Mouse (Mus musculus): ENCODE results near the gene Trim2. TPM values are rescaled to one million over a fixed set of nuclear protein-coding genes. Genes with fewer than 3 reads are reported as not detected.

Gene Trim2
- total and polyA plus RNA-seq, 2 experiments from 2014 or later: 149 to 291 TPM

DNA sequence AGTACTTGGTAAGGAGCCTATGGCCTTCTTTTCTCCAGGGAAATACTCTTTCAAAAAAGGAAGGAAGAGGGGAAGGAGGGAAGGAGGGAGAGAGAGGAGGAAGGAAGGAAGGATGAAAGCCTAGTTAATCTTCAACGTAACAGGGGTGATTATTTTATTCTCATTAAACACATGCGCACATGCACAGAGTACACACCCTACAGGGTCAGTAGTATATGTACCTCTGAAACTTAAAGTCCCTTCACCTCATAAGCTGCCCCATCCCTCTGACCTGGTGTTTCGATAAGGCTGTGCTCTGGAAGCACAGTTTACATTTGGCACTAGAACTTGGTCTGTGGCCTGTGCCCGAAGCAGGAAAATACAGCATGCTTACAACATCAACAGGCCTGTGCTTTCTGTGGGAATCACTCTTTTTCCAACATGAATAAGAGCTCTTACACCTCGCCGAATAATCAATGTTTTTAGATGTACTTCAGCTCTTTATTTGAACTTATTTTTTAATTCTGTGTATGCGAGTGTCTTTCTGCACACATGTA, 95.3 kb downstream of the Trim2 start:
- no peak overlapping the region for H3K27ac ChIP-seq (ENCODE audit: low read depth, low read length)
- H3K9me3 ChIP-seq (ENCODE audit: low read length): no peaks in the 10 kb centered on the region
- DNase-seq (ENCODE audit: low spot score) (no peak), ATAC-seq (ENCODE audit: low FRiP score) (no peak)
- TF ChIP-seq CTCF (IDR thresholded peaks at IDR 0.05): no peak
- H3K4me3 ChIP-seq (ENCODE audit: low read depth, low read length): no peak overlapping the region
- no peaks in the 10 kb centered on the region for H3K27me3 ChIP-seq (ENCODE audit: insufficient read depth, low read length)
- 80% methylated on average over 7 of the region's 7 CpGs for WGBS
- no peak overlapping the region for H3K9ac ChIP-seq (replicated peaks; ENCODE audit: low read length, poor library complexity, severe bottlenecking)
- no peak overlapping the region for H3K4me2 ChIP-seq (ENCODE audit: low read depth, low read length, poor library complexity, severe bottlenecking)
- peaks cover 13% of the 10 kb centered on the region; the same call in 1 of the 2 replicates for H3K4me1 ChIP-seq (ENCODE audit: insufficient read depth, low read length)
- peaks cover 8% of the 10 kb centered on the region for H3K36me3 ChIP-seq (ENCODE audit: insufficient read depth, low read length)

DNA sequence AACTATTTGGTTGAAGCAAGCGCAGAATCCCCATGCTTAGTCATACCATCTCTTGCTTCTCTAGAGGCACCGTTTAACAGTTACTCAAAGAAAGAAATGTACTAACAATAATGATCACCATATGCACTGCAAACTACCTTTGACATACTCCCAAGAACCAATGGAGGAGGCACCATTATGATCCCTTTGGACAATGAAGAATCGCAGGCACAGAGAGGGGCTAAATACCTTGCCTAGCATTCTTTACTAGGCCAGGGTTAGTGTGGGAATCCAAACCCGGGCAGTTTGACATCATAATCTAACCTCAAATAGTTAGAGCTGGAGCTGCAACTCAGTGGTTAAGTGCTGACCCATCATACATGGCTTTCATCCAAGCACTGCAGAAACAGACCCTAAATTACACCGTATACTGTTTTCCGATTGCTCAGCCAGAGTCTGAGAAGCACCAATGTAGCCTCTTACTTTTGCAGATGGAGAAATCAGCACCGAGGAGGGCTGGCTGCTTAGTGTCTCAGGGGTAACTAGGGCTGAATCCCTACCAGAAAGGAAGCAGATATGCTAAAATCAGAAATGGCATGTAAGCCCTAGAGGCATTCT, 97.7 kb downstream of the Trim2 start:
- no peaks in the 10 kb centered on the region for H3K4me1 ChIP-seq (ENCODE audit: insufficient read depth, low read length)
- H3K9ac ChIP-seq (replicated peaks; ENCODE audit: low read length, poor library complexity, severe bottlenecking): no peak overlapping the region
- H3K4me2 ChIP-seq (ENCODE audit: low read depth, low read length, poor library complexity, severe bottlenecking): no peak overlapping the region
- WGBS: 84% methylated on average over 7 of the region's 7 CpGs
- H3K9me3 ChIP-seq (ENCODE audit: low read length): no peaks in the 10 kb centered on the region
- no peak for ATAC-seq (ENCODE audit: low FRiP score)
- no peaks in the 10 kb centered on the region for H3K27me3 ChIP-seq (ENCODE audit: insufficient read depth, low read length)
- no peak overlapping the region for H3K4me3 ChIP-seq (ENCODE audit: low read depth, low read length)
- peaks cover 15% of the 10 kb centered on the region for H3K36me3 ChIP-seq (ENCODE audit: insufficient read depth, low read length)
- no peak for TF ChIP-seq CTCF (IDR thresholded peaks at IDR 0.05)
- H3K27ac ChIP-seq (ENCODE audit: low read depth, low read length): no peak overlapping the region
- no peak for DNase-seq (ENCODE audit: low spot score)

DNA sequence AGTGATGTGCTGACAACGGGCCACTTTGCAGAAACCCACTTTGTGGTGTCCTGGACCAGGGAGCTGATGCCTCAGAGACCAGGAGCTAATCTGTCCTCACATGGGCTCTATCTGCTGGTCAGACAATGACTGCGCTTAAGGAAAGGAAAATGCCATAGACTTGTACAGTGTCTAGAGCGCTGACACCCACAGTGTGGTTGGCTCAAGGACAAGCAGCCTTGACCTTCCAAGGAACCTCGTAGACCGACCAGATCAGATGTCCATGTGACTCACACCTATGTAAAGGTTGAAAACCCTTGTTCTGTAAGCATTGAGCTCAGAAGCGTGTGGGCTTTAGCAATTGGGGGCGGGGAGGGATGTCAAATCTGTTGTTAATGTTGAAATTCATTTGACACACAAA, 98.2 kb downstream of the Trim2 start:
- no peak for ATAC-seq (ENCODE audit: low FRiP score)
- H3K36me3 ChIP-seq (ENCODE audit: insufficient read depth, low read length): peaks cover 15% of the 10 kb centered on the region
- no peak for TF ChIP-seq CTCF (IDR thresholded peaks at IDR 0.05)

DNA sequence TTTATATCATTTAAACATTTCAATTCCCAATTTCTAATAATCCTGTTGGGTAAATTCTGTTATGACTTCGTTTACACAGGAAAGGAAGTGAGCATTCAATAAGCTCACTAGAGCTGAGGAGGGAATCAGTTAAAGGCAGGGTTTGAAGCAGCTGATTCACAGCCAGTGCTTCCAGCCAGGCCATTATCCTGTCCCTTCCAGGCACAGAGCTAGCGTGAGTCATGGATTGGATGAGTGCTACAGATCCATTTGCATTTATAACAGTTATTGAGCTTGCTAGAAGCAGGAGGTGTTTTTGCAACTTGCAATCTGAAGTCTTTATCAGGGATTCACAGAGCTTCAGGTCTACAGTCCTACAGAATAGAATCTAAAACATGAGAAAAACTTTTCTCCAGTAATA, 99.3 kb downstream of the Trim2 start:
- DNase-seq (ENCODE audit: low spot score) (no peak), ATAC-seq (ENCODE audit: low FRiP score) (no peak)
- no peaks in the 10 kb centered on the region for H3K27me3 ChIP-seq (ENCODE audit: insufficient read depth, low read length)
- no peak overlapping the region for H3K4me2 ChIP-seq (ENCODE audit: low read depth, low read length, poor library complexity, severe bottlenecking)
- no peak for TF ChIP-seq CTCF (IDR thresholded peaks at IDR 0.05)
- 48% methylated on average over 2 of the region's 2 CpGs for WGBS
- H3K9ac ChIP-seq (replicated peaks; ENCODE audit: low read length, poor library complexity, severe bottlenecking): no peak overlapping the region
- H3K36me3 ChIP-seq (ENCODE audit: insufficient read depth, low read length): peaks cover 15% of the 10 kb centered on the region
- H3K9me3 ChIP-seq (ENCODE audit: low read length): no peaks in the 10 kb centered on the region
- no peak overlapping the region for H3K4me3 ChIP-seq (ENCODE audit: low read depth, low read length)
- H3K4me1 ChIP-seq (ENCODE audit: insufficient read depth, low read length): no peaks in the 10 kb centered on the region
- H3K27ac ChIP-seq (ENCODE audit: low read depth, low read length): no peak overlapping the region

More for the DNA sequence above, 98.2 kb downstream of the Trim2 start:
- Histone ChIP-seq H3K4me2 (ENCODE audit: low read depth, low read length, poor library complexity, severe bottlenecking) (no peak overlapping the region), H3K27ac (ENCODE audit: low read depth, low read length) (no peak overlapping the region), H3K27me3 (ENCODE audit: insufficient read depth, low read length) (no peaks in the 10 kb centered on the region), H3K9me3 (ENCODE audit: low read length) (no peaks in the 10 kb centered on the region), H3K4me3 (ENCODE audit: low read depth, low read length) (no peak overlapping the region), H3K4me1 (ENCODE audit: insufficient read depth, low read length) (no peaks in the 10 kb centered on the region), H3K9ac (replicated peaks; ENCODE audit: low read length, poor library complexity, severe bottlenecking) (no peak overlapping the region)
- DNase-seq (ENCODE audit: low spot score): no peak
- WGBS: 95% methylated on average over 7 of the region's 7 CpGs

DNA sequence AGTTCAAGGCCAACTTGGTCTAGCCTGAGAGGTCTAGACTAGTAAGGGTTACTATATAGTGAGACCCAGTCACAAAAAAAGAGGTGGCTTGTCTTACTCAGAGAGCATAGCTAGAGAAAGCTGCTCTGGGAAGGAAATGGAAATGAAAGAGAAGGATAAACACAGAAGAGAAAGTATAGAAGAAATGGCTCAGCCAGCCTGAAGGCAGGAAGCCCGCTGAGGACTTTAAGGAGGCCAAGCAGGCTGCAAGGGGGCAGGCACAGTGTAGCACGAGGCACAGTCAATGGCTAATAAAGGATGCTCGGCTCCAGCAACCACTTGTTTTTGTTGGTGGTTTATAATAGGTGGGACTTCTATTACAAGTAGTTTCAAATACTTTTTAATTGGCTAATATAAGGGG, 100.6 kb downstream of the Trim2 start:
- no peak overlapping the region for H3K9ac ChIP-seq (replicated peaks; ENCODE audit: low read length, poor library complexity, severe bottlenecking)
- H3K4me1 ChIP-seq (ENCODE audit: insufficient read depth, low read length): no peaks in the 10 kb centered on the region
- peaks cover 15% of the 10 kb centered on the region for H3K36me3 ChIP-seq (ENCODE audit: insufficient read depth, low read length)
- no peak for ATAC-seq (ENCODE audit: low FRiP score)
- H3K27ac ChIP-seq (ENCODE audit: low read depth, low read length): no peak overlapping the region
- no peak overlapping the region for H3K4me3 ChIP-seq (ENCODE audit: low read depth, low read length)
- 88% methylated on average over 3 of the region's 3 CpGs for WGBS
- H3K9me3 ChIP-seq (ENCODE audit: low read length): no peaks in the 10 kb centered on the region
- TF ChIP-seq CTCF (IDR thresholded peaks at IDR 0.05): no peak
- H3K27me3 ChIP-seq (ENCODE audit: insufficient read depth, low read length): no peaks in the 10 kb centered on the region
- no peak for DNase-seq (ENCODE audit: low spot score)
- H3K4me2 ChIP-seq (ENCODE audit: low read depth, low read length, poor library complexity, severe bottlenecking): no peak overlapping the region

DNA sequence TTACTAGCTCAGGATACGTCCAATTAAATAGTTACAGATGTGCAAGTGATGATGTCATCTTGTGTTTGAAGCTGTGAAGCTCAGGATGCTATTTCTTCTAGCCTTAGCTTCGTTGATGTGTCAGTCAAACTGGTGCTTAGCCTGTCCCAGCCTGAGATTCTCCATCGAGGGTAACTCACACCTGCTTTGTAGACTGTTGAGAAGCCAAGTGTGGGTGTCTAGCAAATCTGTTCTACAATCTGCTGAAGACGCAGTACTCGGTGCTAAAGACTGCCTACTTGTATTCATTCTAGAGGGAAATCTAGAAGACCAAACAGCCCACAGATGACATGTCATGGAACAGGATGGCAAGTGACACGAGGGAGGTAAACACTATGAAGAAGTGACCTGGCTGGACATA, 101.0 kb downstream of the Trim2 start:
- Histone ChIP-seq H3K9me3 (ENCODE audit: low read length) (no peaks in the 10 kb centered on the region), H3K9ac (replicated peaks; ENCODE audit: low read length, poor library complexity, severe bottlenecking) (no peak overlapping the region), H3K4me1 (ENCODE audit: insufficient read depth, low read length) (no peaks in the 10 kb centered on the region), H3K4me3 (ENCODE audit: low read depth, low read length) (no peak overlapping the region), H3K27ac (ENCODE audit: low read depth, low read length) (no peak overlapping the region), H3K4me2 (ENCODE audit: low read depth, low read length, poor library complexity, severe bottlenecking) (no peak overlapping the region), H3K36me3 (ENCODE audit: insufficient read depth, low read length) (peaks cover 18% of the 10 kb centered on the region), H3K27me3 (ENCODE audit: insufficient read depth, low read length) (no peaks in the 10 kb centered on the region)
- ATAC-seq (ENCODE audit: low FRiP score) (no peak), DNase-seq (ENCODE audit: low spot score) (no peak)
- no peak for TF ChIP-seq CTCF (IDR thresholded peaks at IDR 0.05)
- 92% methylated on average over 6 of the region's 6 CpGs for WGBS
